Mouse (Mus musculus) cerebellum, adult 9-10 months (tissue): ENCODE results near the gene Pde4d.
"Not testable (repeated sequence)": the region's sequence is repeated elsewhere in the genome, so short reads cannot be mapped to it uniquely, and the experiment has no call there.

Experiments used
- DNase-seq: peaks from one replicate; pipeline ENCODE4 v3.0.0; 2022

Pde4d gene

GRCm38 (mm10) chr13:108705441-108705840 is 255.7 kb downstream of the Pde4d start:
- no peak for DNase-seq

- DNase-seq = no peak
Observed at GRCm38 (mm10) chr13:108714032-108714431, 264.3 kb downstream of the Pde4d start.

DNA sequence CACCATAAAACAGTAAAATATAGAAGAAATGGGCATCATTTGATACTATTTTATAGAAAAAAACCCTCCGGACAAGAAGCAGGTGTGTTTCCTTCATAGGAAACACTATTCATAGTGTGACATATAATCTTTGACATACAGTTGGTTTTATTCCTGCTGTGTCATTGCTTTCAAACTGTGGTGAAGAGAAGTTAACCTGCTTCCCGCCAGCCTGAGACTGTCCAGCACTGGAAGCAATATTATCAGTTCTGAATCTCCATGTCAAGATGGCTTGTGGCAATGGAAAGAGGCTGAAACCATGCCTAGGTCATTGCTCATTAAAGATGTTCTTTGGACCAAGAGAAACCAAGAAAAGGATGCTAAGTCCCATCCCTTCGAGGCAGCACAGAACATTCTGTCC is 265.3 kb downstream of the Pde4d start:
- no peak for DNase-seq

GRCm38 (mm10) chr13:108722234-108722633 is 272.5 kb downstream of the Pde4d start:
- peak; percentile 32 for DNase-seq

DNA sequence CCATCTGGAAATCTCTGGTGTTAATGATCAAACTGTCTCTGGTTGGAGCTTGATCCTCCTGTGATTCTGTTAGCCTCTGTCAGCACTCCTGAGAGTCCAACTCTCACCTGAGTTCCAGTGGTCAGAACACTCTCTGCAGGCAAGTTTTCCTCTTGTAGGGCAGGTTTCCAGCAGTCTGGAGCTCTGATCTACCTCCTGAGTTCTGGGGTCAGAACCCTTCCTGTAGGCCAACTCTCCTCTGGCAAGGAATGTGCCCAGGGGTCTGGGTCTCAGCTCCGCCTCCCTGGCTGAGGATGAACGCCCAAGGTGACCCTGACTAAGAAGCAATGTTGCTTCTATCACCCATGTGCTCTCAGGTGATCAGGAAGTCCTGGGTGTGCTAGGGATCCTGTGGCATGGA is 284.6 kb downstream of the Pde4d start:
- DNase-seq = not testable (repeated sequence)

- no peak for DNase-seq
Observed at GRCm38 (mm10) chr13:108751155-108751840, 301.6 kb downstream of the Pde4d start.

DNA sequence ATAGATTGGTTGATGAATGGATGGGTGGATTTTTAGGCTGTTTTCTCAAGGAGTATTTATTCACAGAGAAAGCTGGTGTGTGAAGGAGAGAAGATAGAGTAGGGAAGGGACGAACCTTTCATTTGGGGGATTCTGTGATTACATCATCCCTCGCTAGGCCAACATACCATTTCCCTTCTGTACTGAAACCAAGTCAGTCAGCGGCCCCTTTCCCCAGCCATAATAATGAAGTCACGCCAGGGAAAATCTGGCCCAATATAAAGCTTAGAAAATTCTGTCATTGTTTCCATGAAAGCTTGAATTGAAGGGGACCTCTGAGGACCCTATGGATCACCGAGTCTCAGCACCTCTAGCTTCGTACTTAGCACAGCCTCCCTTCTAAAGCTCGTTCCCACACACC is 307.7 kb downstream of the Pde4d start:
- no peak for DNase-seq

- DNase-seq = no peak
Observed at GRCm38 (mm10) chr13:108758331-108758730, 308.6 kb downstream of the Pde4d start.

- DNase-seq = no peak
Observed at GRCm38 (mm10) chr13:108759140-108759539, 309.4 kb downstream of the Pde4d start.

DNA sequence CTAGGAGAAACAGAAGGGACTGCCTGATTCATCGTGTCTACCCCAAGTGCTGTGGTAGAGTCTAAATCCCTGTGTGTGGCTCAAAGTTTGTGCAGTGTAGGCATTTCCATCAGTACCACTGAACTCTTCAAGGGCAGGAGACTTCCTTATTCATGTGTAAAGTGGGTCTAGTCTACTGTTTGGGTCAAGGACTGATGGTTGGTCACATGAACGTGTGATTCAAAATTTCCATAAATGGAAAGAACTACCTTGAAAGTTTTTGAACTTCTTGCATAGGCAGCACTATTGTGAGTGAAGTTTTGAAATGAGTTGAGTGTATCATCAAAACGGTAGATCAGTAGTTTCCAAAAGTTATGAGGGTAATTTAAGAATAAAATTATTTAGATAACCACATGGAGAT is 313.5 kb downstream of the Pde4d start:
- DNase-seq = no peak

DNA sequence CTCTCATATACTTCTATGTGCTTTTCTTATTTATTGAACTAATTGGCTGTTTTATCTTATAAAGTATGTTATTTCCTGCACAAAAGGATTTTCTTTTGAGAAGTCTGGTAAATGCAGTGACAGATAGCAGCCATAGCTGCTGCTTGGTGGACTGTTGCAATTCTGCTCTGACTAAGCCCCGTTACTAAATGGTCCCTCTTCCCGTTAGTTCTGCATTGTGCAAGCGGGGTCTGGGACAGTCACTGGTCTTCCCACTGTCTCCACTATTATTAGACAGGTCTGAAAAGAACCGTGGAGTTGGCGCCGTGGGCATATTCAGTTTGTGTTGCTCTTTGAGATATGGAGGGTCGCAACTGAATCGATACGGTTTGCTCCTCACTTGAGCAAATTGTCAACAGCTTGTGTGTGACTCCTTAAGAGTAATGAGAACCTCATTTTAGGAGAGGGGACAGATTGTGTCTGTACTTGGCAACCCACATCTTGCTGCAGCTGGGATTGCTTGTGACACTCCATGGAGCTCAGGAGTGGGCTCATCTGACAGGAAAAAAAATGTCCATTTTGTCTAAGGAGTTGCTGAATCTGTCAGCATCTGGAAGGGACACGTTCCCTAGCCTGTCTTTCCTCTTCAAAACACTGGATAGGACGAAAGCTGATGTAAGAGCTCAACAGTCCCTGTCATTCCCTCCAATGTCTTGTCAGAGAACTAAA is 316.4 kb downstream of the Pde4d start:
- no peak for DNase-seq

- DNase-seq = no peak
Observed at GRCm38 (mm10) chr13:108769465-108770056, 319.8 kb downstream of the Pde4d start.

DNA sequence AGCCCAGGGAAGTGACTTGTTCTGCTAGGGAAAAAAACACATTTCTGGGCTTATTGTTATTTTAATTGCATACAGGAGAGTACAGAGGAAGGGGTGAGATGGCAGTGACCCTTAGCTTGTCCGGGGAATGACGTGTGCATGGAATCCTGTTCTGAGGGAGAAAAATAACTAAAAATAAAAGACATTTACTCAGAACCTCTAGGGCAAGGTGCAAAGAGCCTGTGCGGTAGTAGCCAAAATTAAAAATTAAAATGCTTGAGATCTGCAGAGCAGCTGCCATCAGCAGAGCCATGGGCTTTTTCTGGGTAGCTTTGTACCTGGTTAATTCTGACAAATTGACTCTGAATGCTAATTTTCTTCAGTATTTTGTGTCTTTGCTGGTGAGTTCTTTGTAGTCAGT is 322.6 kb downstream of the Pde4d start:
- no peak for DNase-seq

GRCm38 (mm10) chr13:108774981-108775380 is 325.2 kb downstream of the Pde4d start:
- DNase-seq = no peak

DNA sequence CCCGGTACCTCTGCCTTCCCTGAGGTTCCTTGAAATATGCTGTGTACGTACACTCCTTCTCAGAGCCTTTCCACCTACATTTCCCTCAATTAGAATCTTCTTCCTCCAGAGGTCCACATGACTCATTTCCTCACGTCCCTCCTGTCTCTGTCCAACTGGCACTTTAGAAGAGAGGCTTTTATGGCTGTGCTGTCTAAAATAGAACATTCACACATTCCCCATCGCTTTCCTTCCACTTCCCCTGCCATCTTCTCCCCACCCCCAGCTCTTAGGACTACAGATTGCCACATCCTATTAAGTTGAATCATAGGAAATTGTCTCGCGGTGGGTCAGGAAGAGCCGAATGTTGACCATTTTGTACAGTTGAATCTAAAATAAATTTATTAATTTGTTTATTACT is 326.1 kb downstream of the Pde4d start:
- no peak for DNase-seq

- not testable (repeated sequence) for DNase-seq
Observed at GRCm38 (mm10) chr13:108797620-108798019, 347.9 kb downstream of the Pde4d start.

DNA sequence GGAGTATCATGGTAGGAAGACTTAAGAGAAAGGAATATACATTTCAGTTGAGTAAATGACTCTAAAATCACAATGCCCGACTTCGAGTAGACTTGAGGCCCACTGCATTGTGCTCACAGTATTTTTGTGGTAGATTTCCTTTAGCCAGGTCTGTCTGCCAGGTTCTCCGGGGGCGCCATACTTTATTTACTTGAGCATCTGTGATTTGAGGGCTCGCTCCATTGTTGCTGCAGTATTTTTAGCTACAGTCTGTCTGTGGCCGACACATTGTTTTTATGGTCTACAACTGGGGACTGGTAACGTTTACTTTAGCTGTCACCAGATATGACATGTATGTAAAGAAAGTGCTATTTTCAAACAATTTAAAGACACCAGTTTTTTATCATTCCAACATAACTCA is 359.4 kb downstream of the Pde4d start:
- no peak for DNase-seq

GRCm38 (mm10) chr13:108812956-108813355 is 363.2 kb downstream of the Pde4d start:
- DNase-seq = peak; percentile 70

GRCm38 (mm10) chr13:108819846-108820408 is 370.2 kb downstream of the Pde4d start:
- DNase-seq = no peak

GRCm38 (mm10) chr13:108820487-108820886 is 370.7 kb downstream of the Pde4d start:
- DNase-seq = no peak

DNA sequence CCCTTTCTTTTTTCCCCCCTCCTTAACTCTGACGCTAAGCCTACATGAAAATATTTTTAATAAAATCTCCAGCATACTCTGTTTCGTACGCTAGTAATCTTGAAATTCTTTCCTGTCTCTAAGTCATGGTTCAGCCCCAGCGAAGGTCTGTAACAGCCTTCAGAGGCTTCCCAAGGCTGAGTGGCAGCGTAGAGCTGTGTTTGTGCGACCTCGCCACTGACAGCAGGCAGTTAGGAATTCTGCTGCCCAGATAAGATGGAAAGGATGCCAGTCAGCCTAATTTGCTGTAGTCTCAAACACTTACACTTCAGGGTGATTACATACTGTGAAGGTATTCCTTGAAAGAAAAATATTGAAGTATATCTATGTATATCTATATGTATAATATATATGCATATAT is 371.5 kb downstream of the Pde4d start:
- no peak for DNase-seq

DNA sequence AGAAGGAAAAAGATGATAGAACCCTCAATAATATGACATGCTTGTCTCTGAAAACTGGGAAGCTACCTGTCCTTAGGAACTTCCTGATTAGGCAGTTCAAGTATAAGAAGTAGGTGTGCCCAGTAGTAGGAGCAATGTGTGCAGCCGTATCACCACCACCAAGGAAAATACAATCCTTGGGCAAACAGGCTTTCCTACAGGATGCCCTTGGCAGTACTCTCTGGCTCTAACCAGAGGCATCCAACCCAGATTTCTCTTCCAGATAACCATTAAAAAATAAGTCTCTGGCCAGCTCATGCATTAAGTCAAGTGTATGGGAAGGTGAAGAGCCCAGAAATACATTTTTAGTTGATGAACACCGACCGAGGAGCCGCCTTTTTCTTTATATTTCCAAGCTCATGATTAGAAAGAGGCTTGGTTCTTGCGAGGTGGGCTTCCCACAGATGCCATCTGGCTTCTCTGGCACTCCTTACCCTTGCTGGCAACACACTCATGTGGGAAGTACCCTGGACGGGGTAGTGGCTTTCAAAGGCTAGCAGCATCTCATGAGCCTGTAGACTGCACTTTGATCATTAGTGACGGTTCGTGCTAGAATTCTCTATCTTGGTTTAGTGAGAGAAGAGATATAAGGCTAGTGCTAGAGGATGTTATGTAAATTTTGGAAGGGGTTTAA is 375.0 kb downstream of the Pde4d start:
- DNase-seq = peak; percentile 89

DNA sequence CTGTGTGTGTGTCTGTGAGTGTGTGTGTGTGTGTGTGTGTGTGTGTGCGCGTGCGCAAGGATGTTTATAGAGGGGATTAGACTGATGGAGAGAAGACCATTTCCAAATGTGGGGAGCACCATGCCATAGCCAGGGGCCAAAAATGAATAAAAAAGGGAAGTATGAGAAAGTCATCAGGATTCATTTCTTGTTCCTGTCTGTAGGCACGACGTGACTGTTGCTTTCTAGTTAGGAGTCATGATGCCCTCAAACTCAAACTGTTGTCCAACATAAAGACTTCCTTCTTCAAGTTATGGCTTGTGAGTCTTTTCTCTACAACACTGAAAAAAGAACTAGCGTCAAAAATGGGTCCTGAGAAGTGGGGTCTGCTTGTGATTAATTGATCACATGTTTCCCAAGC is 375.8 kb downstream of the Pde4d start:
- DNase-seq = no peak
